Mouse (Mus musculus) liver, embryonic 14.5 days (tissue): Measurements from ENCODE around the gene Dpm2.

Source experiments
- CTCF ChIP-seq: IDR thresholded peaks from 2 replicates; pipeline ENCODE4 v1.5.1; 2016; ENCODE audit warnings: antibody characterized with exemption, low read depth, control low read depth
- EP300 ChIP-seq: IDR thresholded peaks from 2 replicates; pipeline ENCODE4 v1.6.1; 2016; ENCODE audit warnings: antibody characterized with exemption, low read depth

- TF ChIP-seq EP300 (no peak), CTCF (no peak)
These were observed 38.2 kb downstream of the Dpm2 start for GRCm38 (mm10) chr2:32608778-32609435.
